Mouse (Mus musculus) mouse embryonic stem cell (cell line): ENCODE measurements around the gene Rnf150.

ENCODE experiments used
- in situ Hi-C, 2 experiments: fragments of 300-500 bp; cut with MboI; formaldehyde crosslinking; loops; 1 replicate in 1 of 2; 3 replicates in 1 of 2; pipeline ENCODE4 v1.14.3; 2019 to 2020; ENCODE audit warnings: low sequenced_read_pairs in 2 of 2, low pct_unique_long_range_greater_than_20kb in 1 of 2, mixed read lengths in 1 of 2; ENCODE audit not compliant: unreplicated experiment in 1 of 2

The Rnf150 gene

DNA sequence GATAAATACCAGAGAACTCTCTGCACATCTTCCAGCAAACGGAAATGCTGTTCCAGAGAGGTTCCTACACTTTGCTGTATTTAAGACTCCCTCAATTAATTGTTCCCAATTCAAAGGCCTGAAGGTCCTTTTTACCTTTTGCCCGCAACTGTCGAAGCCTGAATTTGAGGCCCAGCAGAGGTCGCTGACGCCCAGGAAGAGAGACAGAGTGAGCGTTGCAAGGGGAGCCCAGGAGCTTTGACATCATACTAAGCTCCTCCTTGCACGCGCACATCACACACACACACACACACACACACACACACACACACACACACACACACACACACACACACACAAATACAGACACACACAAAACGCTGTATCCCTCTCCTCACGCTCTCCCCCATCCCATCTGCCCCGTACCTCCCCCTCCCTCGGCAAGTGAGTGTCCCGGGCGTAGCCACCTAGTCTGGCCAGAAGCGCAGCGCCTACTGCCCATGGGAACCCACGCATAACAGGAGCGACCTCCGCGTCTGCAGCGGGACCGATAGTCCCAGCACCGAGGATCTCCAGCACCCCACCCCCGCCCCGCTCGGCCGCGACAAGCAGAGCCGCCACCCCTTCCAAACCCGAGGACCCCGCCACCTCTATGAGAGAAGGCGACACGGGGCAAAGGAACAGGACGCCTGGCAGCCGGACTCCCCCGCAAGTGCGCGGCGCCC is at the start of gene Rnf150:
TSS of gene Rnf150 (plus strand) at position 316 of the 704 bp plus-strand sequence.
- in situ Hi-C loops, result loop anchor here (5.0 kb wide), 1 partner anchor 224 kb away; no protein-coding TSS in a partner anchor

- in situ Hi-C loops, result no loop called here
Observed at GRCm38 (mm10) chr8:82826135-82827046, 36.8 kb upstream of the Rnf150 start.

DNA sequence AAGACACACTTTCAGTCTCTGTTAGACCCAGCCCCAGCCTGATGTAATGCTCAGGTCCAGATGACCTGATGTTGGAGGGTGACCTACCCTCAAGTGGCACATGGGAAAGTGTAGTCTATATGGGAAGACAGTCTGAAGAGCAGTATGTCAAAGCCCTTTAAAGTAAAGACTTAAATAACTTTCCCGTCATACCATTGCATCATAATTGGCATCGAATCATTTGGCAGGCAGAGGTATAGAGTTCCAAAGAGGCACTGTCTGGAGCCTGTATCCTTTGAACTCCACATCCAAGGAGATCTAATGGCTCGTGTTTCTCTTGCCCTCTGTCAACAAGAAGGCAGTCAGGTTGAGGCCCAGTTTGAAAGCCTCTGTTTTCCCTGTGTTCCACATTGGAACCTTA is 22.7 kb upstream of the Rnf150 start:
- in situ Hi-C loops, result no loop called here

DNA sequence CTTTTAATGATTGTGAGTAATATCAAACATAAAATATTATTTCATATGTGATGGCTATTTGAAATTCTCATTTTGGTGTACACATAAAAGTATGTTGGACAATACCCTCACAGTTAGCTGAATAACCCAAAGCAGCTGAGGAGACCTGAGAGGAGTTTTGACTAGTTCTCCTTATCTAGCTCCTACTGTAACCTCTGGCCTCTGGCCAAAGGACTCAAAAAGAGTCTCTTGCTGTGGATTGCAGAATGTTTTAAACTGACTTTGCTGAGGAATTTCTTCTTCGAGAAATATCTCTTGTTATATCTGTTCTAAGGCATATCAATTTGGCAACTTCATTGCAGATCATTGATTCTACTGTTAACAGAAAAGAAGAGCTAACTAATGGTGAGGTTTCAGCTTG is 22.2 kb upstream of the Rnf150 start:
- in situ Hi-C loops, result no loop called here

- in situ Hi-C loops, result no loop called here
Observed at GRCm38 (mm10) chr8:82841520-82842142, 21.5 kb upstream of the Rnf150 start.

DNA sequence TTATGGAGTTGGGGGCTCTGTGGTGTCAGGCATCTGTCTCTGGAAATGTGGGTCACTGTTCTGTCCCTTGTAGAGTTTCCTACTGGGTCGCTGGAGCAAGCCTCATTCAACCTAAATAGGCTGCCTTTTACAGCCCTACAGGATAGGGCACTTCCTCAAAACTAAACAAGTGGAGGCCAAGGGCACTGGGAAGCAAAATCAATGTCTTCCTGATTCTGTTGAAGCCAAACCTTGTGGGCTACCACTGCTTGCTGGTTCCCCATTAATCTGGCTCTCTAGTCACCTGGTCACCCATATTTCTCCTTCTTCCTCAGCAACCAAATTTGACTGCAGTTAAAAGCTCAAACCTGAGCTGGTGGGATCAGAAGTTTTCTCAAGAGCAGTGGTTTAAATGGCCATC is 19.5 kb upstream of the Rnf150 start:
- in situ Hi-C loops, result no loop called here

DNA sequence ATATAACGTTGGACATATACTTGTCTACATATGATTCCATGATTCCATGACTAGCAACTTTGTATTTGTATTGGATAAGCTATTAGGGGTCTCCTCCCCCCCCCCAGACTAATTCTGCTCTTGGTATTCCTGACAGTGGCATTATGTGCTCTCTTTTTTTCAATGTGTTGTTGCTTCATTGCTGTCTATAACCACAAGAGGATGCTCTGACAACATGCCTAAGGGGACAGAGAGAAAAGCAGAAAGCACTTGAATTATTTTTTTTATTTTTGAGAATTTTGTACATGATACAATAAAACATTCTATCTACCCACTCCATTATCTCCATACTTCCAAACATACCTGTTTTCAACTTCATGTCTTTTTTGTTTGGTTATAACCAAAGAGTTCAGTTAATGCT is 18.7 kb upstream of the Rnf150 start:
- in situ Hi-C loops, result no loop called here

- in situ Hi-C loops, result no loop called here
Observed at GRCm38 (mm10) chr8:82846098-82846497, 17.1 kb upstream of the Rnf150 start.

GRCm38 (mm10) chr8:82846730-82847129 is 16.4 kb upstream of the Rnf150 start:
- in situ Hi-C loops, result no loop called here

DNA sequence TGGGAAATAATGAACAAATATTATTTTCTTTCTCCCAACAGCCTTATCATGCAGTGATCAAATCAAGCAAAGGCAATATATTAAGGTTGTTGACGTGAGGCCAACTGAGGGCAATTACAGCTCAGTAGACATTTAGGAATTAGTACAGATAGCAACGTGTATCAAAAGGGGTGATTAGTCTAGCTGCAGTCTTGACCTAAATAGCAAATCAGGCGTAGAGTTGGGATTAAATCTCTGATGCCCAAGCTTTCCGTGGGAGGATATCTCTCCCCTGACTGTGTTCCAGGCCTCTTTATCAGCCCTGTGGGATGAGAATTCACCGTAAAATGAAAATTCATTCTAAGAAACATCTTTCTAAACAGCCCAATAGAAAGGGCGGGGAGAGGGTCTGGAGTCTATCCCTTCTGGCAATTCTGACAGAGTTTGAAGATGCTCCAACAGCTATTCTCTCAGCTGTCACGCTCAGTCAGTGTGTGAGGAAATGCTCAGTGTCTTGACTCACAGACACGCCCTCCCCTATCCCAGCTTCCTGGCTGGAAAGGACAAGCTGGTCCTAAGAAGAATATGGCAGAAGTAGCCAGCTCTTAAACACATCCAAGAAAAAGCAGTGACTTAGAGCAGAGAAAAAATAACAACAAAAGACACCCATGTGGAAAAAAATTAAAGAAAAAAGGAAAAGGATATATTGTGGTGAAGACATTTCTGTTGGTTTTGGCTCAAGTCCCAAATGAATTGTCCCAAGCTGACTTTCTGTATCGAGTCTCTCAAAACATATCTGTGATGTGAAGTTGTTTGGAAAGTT is 4.4 kb upstream of the Rnf150 start:
- in situ Hi-C loops, result no loop called here

- in situ Hi-C loops, result no loop called here
Observed at GRCm38 (mm10) chr8:82859343-82859620, 3.9 kb upstream of the Rnf150 start.

DNA sequence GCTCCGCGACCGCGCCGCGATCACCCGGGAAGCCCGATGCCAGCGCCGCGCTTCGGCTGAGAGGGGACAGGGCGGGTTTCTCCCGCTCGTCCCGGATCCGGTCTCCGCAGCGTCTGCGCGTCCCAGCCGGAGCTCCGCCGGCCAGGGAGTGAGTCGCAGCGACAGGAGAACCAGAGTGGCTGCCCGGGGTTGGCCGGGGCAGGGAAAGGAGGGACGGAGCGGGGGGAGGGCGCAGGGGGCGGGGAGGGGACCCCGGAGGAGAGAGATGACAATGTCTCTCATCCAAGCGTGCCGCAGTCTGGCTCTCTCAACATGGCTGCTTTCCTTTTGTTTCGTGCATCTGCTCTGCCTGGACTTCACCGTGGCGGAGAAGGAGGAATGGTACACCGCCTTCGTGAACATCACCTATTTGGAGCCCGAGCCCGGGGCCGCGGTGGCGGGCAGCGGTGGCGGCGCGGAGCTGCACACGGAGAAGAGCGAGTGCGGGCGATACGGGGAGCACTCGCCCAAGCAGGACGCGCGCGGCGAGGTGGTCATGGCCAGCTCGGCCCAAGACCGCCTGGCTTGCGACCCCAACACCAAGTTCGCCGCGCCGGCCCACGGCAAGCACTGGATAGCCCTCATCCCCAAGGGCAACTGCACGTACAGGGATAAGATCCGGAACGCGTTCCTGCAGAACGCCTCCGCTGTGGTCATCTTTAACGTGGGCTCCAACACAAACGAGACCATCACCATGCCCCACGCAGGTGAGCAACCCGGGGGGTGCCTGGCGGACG is 777 bp downstream of the Rnf150 start:
- in situ Hi-C loops, result loop anchor here (5.0 kb wide), 1 partner anchor 223 kb away; no protein-coding TSS in a partner anchor

DNA sequence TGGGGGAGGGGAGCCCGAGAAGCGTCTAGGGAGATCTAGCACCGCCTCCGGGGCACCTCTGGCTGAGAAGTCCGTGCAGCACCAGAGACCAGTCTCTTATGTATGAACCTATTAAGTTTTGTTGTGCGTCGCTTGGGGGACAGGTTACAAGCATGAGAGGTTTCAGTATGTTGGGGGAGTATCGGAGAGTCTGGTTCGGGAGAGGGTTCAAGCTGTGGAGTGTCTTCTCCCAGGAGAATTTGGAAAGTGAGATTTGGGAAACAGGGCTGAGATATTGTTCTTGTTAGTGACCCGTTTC is 1.3 kb downstream of the Rnf150 start:
- in situ Hi-C loops, result loop anchor here (5.0 kb wide), 1 partner anchor 223 kb away; no protein-coding TSS in a partner anchor

DNA sequence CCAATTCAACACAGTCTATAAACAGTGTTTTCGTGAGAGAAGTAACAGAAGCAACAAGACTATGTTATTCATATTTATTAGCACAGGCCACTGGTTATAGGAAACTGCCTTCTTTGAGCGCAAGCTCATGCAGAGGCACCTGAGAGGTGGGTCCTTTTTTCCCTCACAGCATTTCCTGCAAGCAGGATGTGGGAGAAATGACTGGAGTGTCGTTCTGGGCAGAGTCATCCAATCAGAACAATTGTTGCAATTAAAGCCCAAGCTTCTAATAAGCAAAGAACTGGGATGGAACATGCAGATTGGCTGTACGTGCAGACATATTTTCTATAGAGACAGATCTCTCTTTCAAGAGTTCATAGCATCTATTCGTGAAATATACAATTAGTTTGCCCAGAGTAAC is 2.1 kb downstream of the Rnf150 start:
- in situ Hi-C loops, result no loop called here

DNA sequence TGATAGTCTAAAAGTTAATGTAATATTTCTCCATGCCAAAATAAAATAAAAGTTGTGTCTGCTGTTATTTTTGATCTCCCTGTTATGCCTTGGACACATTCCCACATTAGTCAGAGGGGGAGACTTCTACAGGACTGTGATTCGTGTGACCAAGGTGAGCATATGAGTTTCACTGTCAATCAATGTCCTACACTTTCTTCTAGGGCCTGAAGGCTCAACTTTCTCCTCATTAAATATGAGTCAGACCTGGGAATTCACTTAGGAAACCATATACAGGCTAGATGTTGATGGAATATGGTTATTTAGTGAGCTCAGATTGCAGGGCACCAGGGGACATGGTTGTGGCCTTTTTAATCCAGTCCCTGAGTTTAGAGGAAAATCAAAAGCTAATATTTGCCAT is 3.1 kb downstream of the Rnf150 start:
- in situ Hi-C loops, result no loop called here

- in situ Hi-C loops, result no loop called here
Observed at GRCm38 (mm10) chr8:82870840-82871490, 7.8 kb downstream of the Rnf150 start.

DNA sequence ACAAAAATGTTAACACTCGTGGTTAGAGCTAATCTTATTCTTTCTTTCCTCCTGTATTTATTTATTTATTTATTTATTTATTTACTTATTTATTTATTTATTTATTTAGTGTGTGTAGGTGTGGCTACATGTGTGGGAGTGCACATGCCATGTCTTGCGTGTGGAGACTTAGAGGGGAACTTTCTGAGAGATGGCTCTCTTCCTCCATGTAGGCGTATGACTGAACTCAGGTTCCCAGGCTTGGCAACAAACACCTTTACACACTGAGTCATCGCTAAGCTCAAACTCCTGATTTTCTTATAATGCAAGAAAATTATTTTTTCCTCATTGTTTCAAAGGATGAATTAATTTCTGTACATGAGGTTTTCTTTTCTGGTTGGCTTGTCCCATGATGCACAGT is 8.8 kb downstream of the Rnf150 start:
- in situ Hi-C loops, result no loop called here

- in situ Hi-C loops, result no loop called here
Observed at GRCm38 (mm10) chr8:82874102-82874501, 10.9 kb downstream of the Rnf150 start.
